Mouse (Mus musculus) MEL (cell line): Measurements from ENCODE around the gene Gm13272.
"Not testable (repeated sequence)": the region's sequence is repeated elsewhere in the genome, so short reads cannot be mapped to it uniquely, and the experiment has no call there.

Source experiments
- CTCF ChIP-seq, 3 experiments: IDR thresholded peaks in 2 of 3; conservative IDR thresholded peaks in 1 of 3; 2 replicates each; pipeline ENCODE4 v1.5.1; 2011 to 2012; ENCODE audit warnings: low read length in 3 of 3, low read depth in 2 of 3, mild to moderate bottlenecking in 2 of 3, improper control_type of control experiment in 1 of 3, inconsistent platforms in 1 of 3, mixed read lengths in 1 of 3, moderate library complexity in 1 of 3; ENCODE audit not compliant: control insufficient read depth in 1 of 3, insufficient read depth in 1 of 3, poor library complexity in 1 of 3, severe bottlenecking in 1 of 3
- ELF1 ChIP-seq: IDR thresholded peaks from 2 replicates; pipeline ENCODE4 v1.6.1; 2014; ENCODE audit warnings: low read depth, mild to moderate bottlenecking, inconsistent platforms, low read length, improper control_type of control experiment, moderate library complexity
- RCOR1 ChIP-seq: IDR thresholded peaks from 2 replicates; pipeline ENCODE4 v1.6.1; 2012; ENCODE audit warnings: low read depth, mild to moderate bottlenecking, inconsistent platforms, low read length, improper control_type of control experiment

DNA sequence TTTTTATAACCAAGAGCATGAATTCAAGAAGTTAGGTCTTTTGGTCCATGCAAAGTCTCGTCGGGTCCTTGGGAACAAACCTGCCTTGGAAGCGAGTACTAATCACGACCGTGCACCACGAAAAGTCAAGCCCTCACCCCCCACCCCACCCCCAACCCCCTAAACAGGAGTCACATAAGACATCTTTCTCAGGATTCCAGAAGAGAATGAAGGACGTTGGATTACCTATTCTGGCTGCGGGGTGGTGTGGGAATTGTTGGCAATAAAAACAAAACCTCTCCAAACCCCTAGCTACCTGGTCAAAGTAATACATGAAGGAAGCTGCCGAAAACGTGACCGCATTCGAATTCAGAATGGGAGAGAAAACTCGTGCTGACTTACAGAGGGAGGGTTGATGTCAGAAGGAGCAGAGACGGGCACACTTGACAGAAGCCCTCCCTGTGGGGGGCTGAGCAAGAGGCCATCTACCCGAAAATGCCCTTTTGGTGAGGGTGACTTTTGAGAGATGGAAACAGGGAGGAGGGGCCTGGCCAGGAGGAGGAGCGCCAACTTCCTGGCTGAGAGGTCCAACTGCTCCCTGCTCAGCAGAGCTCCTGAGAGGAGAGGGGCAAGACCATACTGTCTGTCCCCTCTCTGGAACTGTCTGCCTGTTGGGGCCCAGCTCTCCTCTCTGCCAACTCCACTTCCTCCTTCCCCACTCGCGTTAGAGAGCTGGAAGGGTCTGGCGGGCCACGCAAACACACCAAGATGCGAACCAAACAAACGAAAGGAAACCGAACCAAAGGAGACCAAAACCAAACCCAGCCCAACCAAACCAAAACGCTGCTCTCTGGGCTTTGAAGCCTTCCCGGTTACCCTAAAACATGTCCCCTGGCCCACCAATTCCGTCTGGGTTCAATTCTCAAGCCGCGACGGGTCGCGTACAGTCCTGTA is 22.8 kb upstream of the Gm13272 start:
- TF ChIP-seq CTCF (IDR thresholded peaks at IDR 0.05 in 2 of 3, conservative IDR thresholded peaks at IDR 0.05 in 1 of 3; ENCODE audit: control insufficient read depth in 1 of 3, insufficient read depth in 1 of 3, low read depth in 2 of 3, low read length in 3 of 3, poor library complexity in 1 of 3, severe bottlenecking in 1 of 3); RCOR1; ELF1: not testable (repeated sequence)
